In the genomic region with DNA sequence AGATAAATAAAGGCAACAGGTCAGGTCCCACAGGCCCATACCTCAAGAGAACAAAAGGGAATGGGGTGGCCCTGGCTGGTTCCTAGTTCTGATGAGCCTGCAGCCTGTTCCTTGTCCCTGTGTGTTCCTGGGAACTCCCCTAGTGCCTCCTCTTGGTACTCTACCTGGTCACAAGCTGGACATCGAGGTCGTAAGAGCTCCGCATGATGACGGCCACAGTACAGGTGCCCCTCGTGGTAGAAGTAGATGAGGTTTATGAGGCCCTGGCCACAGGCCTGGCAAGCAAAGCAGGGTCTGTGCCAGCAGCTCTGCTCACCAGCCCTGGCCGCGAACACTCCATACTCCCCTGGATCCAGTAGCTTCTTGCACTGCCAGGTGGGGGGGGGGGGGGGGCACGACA, we compare ENCODE assay signal across 12 mouse cellular contexts. TPM values are rescaled to one million over a fixed set of nuclear protein-coding genes. Genes with fewer than 3 reads are reported as not detected.
A peak's percentile ranks its signal among the peaks of the same experiment; 100 is the strongest.
DNase-seq lines count a peak whose midpoint lies in the region; ATAC-seq lines count a peak whose summit lies in the region.
"Had no signal": no experiment of that assay in that cellular context is flagged by ENCODE, and none has a peak within 500 bp of the region (broad histone marks: within the 10 kb centered on the region; RNA-seq: fewer than 3 reads in every experiment).

No protein-coding gene starts in this region.

- no peak overlapping the region; the same call in 1 of the 2 replicates for H3K4me2 ChIP-seq in hindbrain, embryonic 11.5 days (replicated peaks; ENCODE audit: low read depth, low read length)
- peak overlapping the region; percentile 90 for H3K4me2 ChIP-seq in embryonic facial prominence, embryonic 12.5 days (replicated peaks)
- peak overlapping the region; percentile 96 for H3K4me2 ChIP-seq in forebrain, embryonic 14.5 days (ENCODE audit: low read length)

- WGBS in hindbrain, embryonic 10.5 days = 86% methylated on average over 8 of the region's 8 CpGs
- 78% methylated on average over 7 of the region's 8 CpGs for whole genome bisulfite sequencing in hindbrain, embryonic 11.5 days
- WGBS in embryonic facial prominence, embryonic 12.5 days = 81% methylated on average over 8 of the region's 8 CpGs
- WGBS in forebrain, embryonic 14.5 days = 81% methylated on average over 8 of the region's 8 CpGs
- 80% methylated on average over 8 of the region's 8 CpGs for WGBS in midbrain, embryonic 10.5 days

- peaks cover 47% of the 10 kb centered on the region for H3K27me3 ChIP-seq in hindbrain, embryonic 10.5 days (ENCODE audit: insufficient read depth, poor library complexity, severe bottlenecking)
- no peaks in the 10 kb centered on the region for H3K27me3 ChIP-seq in hindbrain, embryonic 11.5 days (ENCODE audit: control insufficient read depth, insufficient read depth, low read length)
- no peaks in the 10 kb centered on the region for H3K27me3 ChIP-seq in embryonic facial prominence, embryonic 12.5 days
- H3K27me3 ChIP-seq in forebrain, embryonic 14.5 days (replicated peaks; ENCODE audit: control insufficient read depth, insufficient read depth, low read length) = 0 out of 2 replicates have a peak, but pooled peaks cover 5% of the 10 kb centered on the region
- peaks cover 47% of the 10 kb centered on the region for H3K27me3 ChIP-seq in midbrain, embryonic 10.5 days (ENCODE audit: low read depth, poor library complexity, severe bottlenecking)

- no peak for DNase-seq in hindbrain, embryonic 10.5 days (ENCODE audit: low spot score)
- no peak for DNase-seq in hindbrain, embryonic 11.5 days (ENCODE audit: low spot score)
- DNase-seq in forebrain, embryonic 14.5 days (ENCODE audit: low spot score) = no peak
- no peak for DNase-seq in midbrain, embryonic 10.5 days (ENCODE audit: low spot score)
- no peak for DNase-seq in T-cell, adult 2 months (ENCODE audit: low spot score)
- DNase-seq in left cerebral cortex, postnatal 14 days (ENCODE audit: low spot score in 2 of 2) = no peak
- DNase-seq in thymus, postnatal 25 days = no peak
- DNase-seq: cerebellum, adult 9-11 months had no signal

- no peak for ATAC-seq in hindbrain, embryonic 11.5 days (ENCODE audit: low FRiP score)
- no peak for ATAC-seq in embryonic facial prominence, embryonic 12.5 days (ENCODE audit: insufficient number of reproducible peaks, insufficient read depth, low FRiP score, low TSS enrichment)
- ATAC-seq in forebrain, embryonic 14.5 days = no peak

- peaks cover 18% of the 10 kb centered on the region for H3K36me3 ChIP-seq in hindbrain, embryonic 10.5 days
- H3K36me3 ChIP-seq in hindbrain, embryonic 11.5 days (ENCODE audit: control insufficient read depth, insufficient read depth, low read length) = no peaks in the 10 kb centered on the region
- H3K36me3 ChIP-seq in embryonic facial prominence, embryonic 12.5 days = peaks cover 10% of the 10 kb centered on the region; the same call in 1 of the 2 replicates
- peaks cover 8% of the 10 kb centered on the region for H3K36me3 ChIP-seq in forebrain, embryonic 14.5 days (ENCODE audit: control insufficient read depth, insufficient read depth, low read length)
- peaks cover 15% of the 10 kb centered on the region for H3K36me3 ChIP-seq in midbrain, embryonic 10.5 days

- H3K4me3 ChIP-seq in hindbrain, embryonic 10.5 days = peak overlapping the region; percentile 85
- no peak overlapping the region for H3K4me3 ChIP-seq in hindbrain, embryonic 11.5 days (ENCODE audit: low read depth, low read length)
- peak overlapping the region; percentile 74; the same call in 1 of the 2 replicates for H3K4me3 ChIP-seq in embryonic facial prominence, embryonic 12.5 days
- H3K4me3 ChIP-seq in forebrain, embryonic 14.5 days (ENCODE audit: low read depth, low read length) = no peak overlapping the region
- peak overlapping the region; percentile 90 for H3K4me3 ChIP-seq in midbrain, embryonic 10.5 days

- H3K4me1 ChIP-seq in hindbrain, embryonic 10.5 days (replicated peaks) = peaks cover 52% of the 10 kb centered on the region
- H3K4me1 ChIP-seq in hindbrain, embryonic 11.5 days (replicated peaks; ENCODE audit: control insufficient read depth, insufficient read depth, low read length) = peaks cover 9% of the 10 kb centered on the region
- peaks cover 20% of the 10 kb centered on the region for H3K4me1 ChIP-seq in embryonic facial prominence, embryonic 12.5 days
- peaks cover 16% of the 10 kb centered on the region for H3K4me1 ChIP-seq in forebrain, embryonic 14.5 days (ENCODE audit: control insufficient read depth, insufficient read depth, low read length)
- peaks cover 48% of the 10 kb centered on the region for H3K4me1 ChIP-seq in midbrain, embryonic 10.5 days

- no peak overlapping the region for H3K27ac ChIP-seq in hindbrain, embryonic 10.5 days
- H3K27ac ChIP-seq in hindbrain, embryonic 11.5 days (ENCODE audit: low read depth, low read length) = no peak overlapping the region
- no peak overlapping the region for H3K27ac ChIP-seq in embryonic facial prominence, embryonic 12.5 days
- H3K27ac ChIP-seq in forebrain, embryonic 14.5 days (ENCODE audit: low read depth, low read length) = no peak overlapping the region
- H3K27ac ChIP-seq in midbrain, embryonic 10.5 days (replicated peaks) = no peak overlapping the region

- H3K9ac ChIP-seq in hindbrain, embryonic 11.5 days (ENCODE audit: low read depth, low read length) = no peak overlapping the region
- no peak overlapping the region for H3K9ac ChIP-seq in embryonic facial prominence, embryonic 12.5 days
- no peak overlapping the region for H3K9ac ChIP-seq in forebrain, embryonic 14.5 days (ENCODE audit: low read length)

- H3K9me3 ChIP-seq in hindbrain, embryonic 10.5 days = no peaks in the 10 kb centered on the region
- no peaks in the 10 kb centered on the region for H3K9me3 ChIP-seq in hindbrain, embryonic 11.5 days (ENCODE audit: control insufficient read depth, low read length)
- H3K9me3 ChIP-seq in embryonic facial prominence, embryonic 12.5 days = no peaks in the 10 kb centered on the region
- no peaks in the 10 kb centered on the region for H3K9me3 ChIP-seq in forebrain, embryonic 14.5 days (replicated peaks; ENCODE audit: control insufficient read depth, low read length)
- H3K9me3 ChIP-seq in midbrain, embryonic 10.5 days (replicated peaks) = no peaks in the 10 kb centered on the region

- intact Hi-C loops in left cerebral cortex, postnatal 14 days (cut with DNase I) = no loop called here

RNA-seq across cellular contexts. Expression of a gene that starts 1.1 kb away (rescaled TPM):
- 9.5 and 12.7 TPM in 2 replicates for polyA plus RNA-seq in hindbrain, embryonic 10.5 days (2016; fragmentation: Nextera tagmentation; extraction: Ambion mirVana)
- polyA plus RNA-seq in hindbrain, embryonic 11.5 days (2014; fragmentation: Nextera tagmentation; extraction: Ambion mirVana) = 7.9 and 8.6 TPM in 2 replicates
- 7.3 and 8.0 TPM in 2 replicates for polyA plus RNA-seq in embryonic facial prominence, embryonic 12.5 days (2016; fragmentation: Nextera tagmentation; extraction: Ambion mirVana)
- polyA plus RNA-seq in forebrain, embryonic 14.5 days (2014; fragmentation: Nextera tagmentation; extraction: Ambion mirVana) = 16.1 and 17.4 TPM in 2 replicates
- polyA plus RNA-seq in midbrain, embryonic 10.5 days (2016; fragmentation: Nextera tagmentation; extraction: Ambion mirVana) = 10.3 and 13.6 TPM in 2 replicates
- total RNA-seq in left cerebral cortex, postnatal 14 days (2021) = 10 to 100 TPM; 23.4 to 26.1 TPM

RNA-seq across cellular contexts. Expression of a gene that starts 1.7 kb away (rescaled TPM):
- 369 and 408 TPM in 2 replicates for polyA plus RNA-seq in hindbrain, embryonic 10.5 days (2016; fragmentation: Nextera tagmentation; extraction: Ambion mirVana)
- 370 and 375 TPM in 2 replicates for polyA plus RNA-seq in hindbrain, embryonic 11.5 days (2014; fragmentation: Nextera tagmentation; extraction: Ambion mirVana)
- polyA plus RNA-seq in embryonic facial prominence, embryonic 12.5 days (2016; fragmentation: Nextera tagmentation; extraction: Ambion mirVana) = 397 and 414 TPM in 2 replicates
- polyA plus RNA-seq in forebrain, embryonic 14.5 days (2014; fragmentation: Nextera tagmentation; extraction: Ambion mirVana) = 309 and 324 TPM in 2 replicates
- polyA plus RNA-seq in midbrain, embryonic 10.5 days (2016; fragmentation: Nextera tagmentation; extraction: Ambion mirVana) = 363 and 364 TPM in 2 replicates
- 100 to 1,000 TPM; 218 to 227 TPM for total RNA-seq in left cerebral cortex, postnatal 14 days (2021)

RNA-seq across cellular contexts. Expression of a gene that starts 4.4 kb away (rescaled TPM):
- 0.27 and 0.86 TPM in 2 replicates for polyA plus RNA-seq in hindbrain, embryonic 10.5 days (2016; fragmentation: Nextera tagmentation; extraction: Ambion mirVana)
- 1.4 and 2.1 TPM in 2 replicates for polyA plus RNA-seq in hindbrain, embryonic 11.5 days (2014; fragmentation: Nextera tagmentation; extraction: Ambion mirVana)
- polyA plus RNA-seq in embryonic facial prominence, embryonic 12.5 days (2016; fragmentation: Nextera tagmentation; extraction: Ambion mirVana) = 0.27 and 0.31 TPM in 2 replicates
- polyA plus RNA-seq in forebrain, embryonic 14.5 days (2014; fragmentation: Nextera tagmentation; extraction: Ambion mirVana) = 4.7 and 4.8 TPM in 2 replicates
- 0.44 and 0.48 TPM in 2 replicates for polyA plus RNA-seq in midbrain, embryonic 10.5 days (2016; fragmentation: Nextera tagmentation; extraction: Ambion mirVana)
- total RNA-seq in left cerebral cortex, postnatal 14 days (2021) = 1 to 10 TPM; 4.7 to 5.3 TPM
- total RNA-seq: monocyte, adult 5-6 weeks had no signal

RNA-seq across cellular contexts. Expression of a gene that starts 4.6 kb away (rescaled TPM):
- polyA plus RNA-seq in hindbrain, embryonic 10.5 days (2016; fragmentation: Nextera tagmentation; extraction: Ambion mirVana) = 0.34 and 0.66 TPM in 2 replicates
- 0.32 and 1.8 TPM in 2 replicates for polyA plus RNA-seq in hindbrain, embryonic 11.5 days (2014; fragmentation: Nextera tagmentation; extraction: Ambion mirVana)
- polyA plus RNA-seq in embryonic facial prominence, embryonic 12.5 days (2016; fragmentation: Nextera tagmentation; extraction: Ambion mirVana) = 0.87 and 1.2 TPM in 2 replicates
- 0.42 and 0.62 TPM in 2 replicates for polyA plus RNA-seq in forebrain, embryonic 14.5 days (2014; fragmentation: Nextera tagmentation; extraction: Ambion mirVana)
- polyA plus RNA-seq in midbrain, embryonic 10.5 days (2016; fragmentation: Nextera tagmentation; extraction: Ambion mirVana) = 0.35 and 0.44 TPM in 2 replicates
- total RNA-seq in left cerebral cortex, postnatal 14 days (2021) = 1 to 10 TPM; 5.0 to 5.5 TPM
- total RNA-seq: monocyte, adult 5-6 weeks had no signal

RNA-seq across cellular contexts. Expression of a gene that starts 36.7 kb away (rescaled TPM):
- 0.15 TPM in 1 of 2 replicates, not detected in the other for polyA plus RNA-seq in hindbrain, embryonic 10.5 days (2016; fragmentation: Nextera tagmentation; extraction: Ambion mirVana)
- polyA plus RNA-seq in hindbrain, embryonic 11.5 days (2014; fragmentation: Nextera tagmentation; extraction: Ambion mirVana) = not detected in 2 replicates
- not detected in 2 replicates for polyA plus RNA-seq in embryonic facial prominence, embryonic 12.5 days (2016; fragmentation: Nextera tagmentation; extraction: Ambion mirVana)
- polyA plus RNA-seq in forebrain, embryonic 14.5 days (2014; fragmentation: Nextera tagmentation; extraction: Ambion mirVana) = not detected in 2 replicates
- 0.19 TPM in 1 of 2 replicates, not detected in the other for polyA plus RNA-seq in midbrain, embryonic 10.5 days (2016; fragmentation: Nextera tagmentation; extraction: Ambion mirVana)
- not detected for total RNA-seq in left cerebral cortex, postnatal 14 days (2021)
- total RNA-seq: left cerebral cortex, postnatal 10 days; monocyte, adult 5-6 weeks had no signal
- polyA plus RNA-seq: urinary bladder, adult 2 months had no signal

Comparison
In these comparisons a context has a peak if more than half of its experiments do, and no peak if none do; other contexts are left out.
1. H3K4me3 ChIP-seq: peak in hindbrain, embryonic 10.5 days (single experiment), embryonic facial prominence, embryonic 12.5 days (single experiment) and midbrain, embryonic 10.5 days (single experiment); none in hindbrain, embryonic 11.5 days (single experiment) and forebrain, embryonic 14.5 days (single experiment).